Mouse (Mus musculus): ENCODE measurements around the gene Hoxc6. TPM values are rescaled to one million over a fixed set of nuclear protein-coding genes. Genes with fewer than 3 reads are reported as not detected.
A peak's percentile ranks its signal among the peaks of the same experiment; 100 is the strongest.

The Hoxc6 gene
- total and polyA plus RNA-seq, 3 experiments = 0.42 to 4.5 (median 0.79) TPM

DNA sequence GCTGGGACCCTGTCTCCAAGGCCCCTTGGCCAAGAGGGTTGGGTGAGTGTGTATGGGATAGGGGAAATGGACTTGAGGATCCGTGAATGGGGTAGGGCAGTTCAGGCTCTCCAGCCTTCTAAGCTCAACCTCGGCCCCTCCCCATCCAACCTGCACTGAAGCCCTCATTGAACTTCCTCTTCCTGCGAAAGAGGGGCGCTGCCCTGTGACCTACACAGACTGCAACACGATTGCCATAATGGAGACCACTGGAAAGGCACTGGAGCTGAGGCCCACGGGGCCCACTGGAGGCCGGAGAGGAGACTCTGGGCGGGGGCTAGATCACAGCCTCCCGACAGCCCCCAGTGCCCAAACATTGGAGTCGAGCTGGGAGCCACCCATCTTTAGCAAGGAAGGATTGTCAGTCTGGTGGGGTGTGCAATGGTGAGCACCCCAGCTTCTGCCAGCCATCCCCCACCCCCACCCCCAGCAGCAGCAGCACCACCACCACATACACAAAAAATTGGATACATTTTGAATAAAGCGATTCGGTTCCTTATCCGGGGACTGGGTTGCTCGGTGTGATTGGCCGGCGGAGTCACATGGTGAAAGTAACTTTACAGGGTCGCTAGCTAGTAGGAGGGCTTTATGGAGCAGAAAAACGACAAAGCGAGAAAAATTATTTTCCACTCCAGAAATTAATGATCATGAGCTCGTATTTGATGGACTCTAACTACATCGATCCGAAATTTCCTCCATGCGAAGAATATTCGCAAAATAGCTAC, 36.2 kb downstream of the Hoxc6 start:
- TF ChIP-seq POLR2A (IDR thresholded peaks at IDR 0.05; ENCODE audit: low read depth, low read length) (peak; percentile 81), MAFK (IDR thresholded peaks at IDR 0.05; ENCODE audit: insufficient replicate concordance, low read length) (no peak), MXI1 (IDR thresholded peaks at IDR 0.05; ENCODE audit: low read depth, low read length) (no peak; the same call in 1 of the 2 replicates), MAX (IDR thresholded peaks at IDR 0.05; ENCODE audit: low read length) (peak; percentile 68; the same call in 1 of the 2 replicates), IRF4 (IDR thresholded peaks at IDR 0.05; ENCODE audit: low read depth, low read length) (peak; percentile 9; the same call in 1 of the 2 replicates), HCFC1 (IDR thresholded peaks at IDR 0.05; ENCODE audit: low read depth, low read length) (peak; percentile 25; the same call in 1 of the 2 replicates), RAD21 (IDR thresholded peaks at IDR 0.05; ENCODE audit: low read depth, low read length) (no peak), SIN3A (IDR thresholded peaks at IDR 0.05; ENCODE audit: low read length) (peak; percentile 65; the same call in 1 of the 2 replicates), TBP (conservative IDR thresholded peaks at IDR 0.05; ENCODE audit: low read depth, low read length) (peak; percentile 82), USF2 (conservative IDR thresholded peaks at IDR 0.05; ENCODE audit: low read depth, low read length) (peak; percentile 84), USF1 (IDR thresholded peaks at IDR 0.05; ENCODE audit: low read depth, low read length) (peak; percentile 90), TCF12 (IDR thresholded peaks at IDR 0.05; ENCODE audit: low read depth, low read length) (0 out of 2 replicates have a peak, but pooled peaks have one; percentile 32), ELF1 (IDR thresholded peaks at IDR 0.05; ENCODE audit: low read depth, low read length) (peak; percentile 63), MAZ (IDR thresholded peaks at IDR 0.05; ENCODE audit: low read depth, low read length) (no peak)
- Histone ChIP-seq H3K79me2 (replicated peaks; ENCODE audit: control insufficient read depth, extremely low read depth, insufficient read depth, poor library complexity, severe bottlenecking) (peaks cover 5% of the 10 kb centered on the region), H3K9me3 (replicated peaks; ENCODE audit: low read length) (no peaks in the 10 kb centered on the region), H3K27ac (ENCODE audit: insufficient read depth, low read depth) (peak overlapping the region; percentile 25), H3K4me2 (ENCODE audit: insufficient read depth, low read depth, poor library complexity, severe bottlenecking) (peak overlapping the region; percentile 72), H3K4me1 (ENCODE audit: control insufficient read depth in 1 of 2, insufficient read depth in 2 of 2) (peaks cover 0 to 58% of the 10 kb centered on the region in 2 experiments; a peak in 2 of 4 replicates), H3K4me3 (replicated peaks in 1 of 3; ENCODE audit: low read depth in 2 of 3, low read length in 2 of 3, poor library complexity in 1 of 3) (peak overlapping the region; percentile 81 to 100 (median 85)), H3K27me3 (replicated peaks) (no peaks in the 10 kb centered on the region), H3K36me3 (replicated peaks in 1 of 2; ENCODE audit: control insufficient read depth in 1 of 2, insufficient read depth in 1 of 2, low read length in 1 of 2) (peaks cover 0 to 17% of the 10 kb centered on the region in 2 experiments), H3K9ac (ENCODE audit: insufficient read depth, low read depth) (peak overlapping the region; percentile 90)
- dilution Hi-C loops (cut with MboI; ENCODE audit: extremely low pct_ligation_motif_present, extremely low pct_unique_long_range_greater_than_20kb, low sequenced_read_pairs) (no loop called here), in situ Hi-C loops (cut with MboI; ENCODE audit: low pct_ligation_motif_present, low pct_unique_long_range_greater_than_20kb, low sequenced_read_pairs) (no loop called here)
- DNase-seq (ENCODE audit: extremely low read depth) = peak; percentile 77

DNA sequence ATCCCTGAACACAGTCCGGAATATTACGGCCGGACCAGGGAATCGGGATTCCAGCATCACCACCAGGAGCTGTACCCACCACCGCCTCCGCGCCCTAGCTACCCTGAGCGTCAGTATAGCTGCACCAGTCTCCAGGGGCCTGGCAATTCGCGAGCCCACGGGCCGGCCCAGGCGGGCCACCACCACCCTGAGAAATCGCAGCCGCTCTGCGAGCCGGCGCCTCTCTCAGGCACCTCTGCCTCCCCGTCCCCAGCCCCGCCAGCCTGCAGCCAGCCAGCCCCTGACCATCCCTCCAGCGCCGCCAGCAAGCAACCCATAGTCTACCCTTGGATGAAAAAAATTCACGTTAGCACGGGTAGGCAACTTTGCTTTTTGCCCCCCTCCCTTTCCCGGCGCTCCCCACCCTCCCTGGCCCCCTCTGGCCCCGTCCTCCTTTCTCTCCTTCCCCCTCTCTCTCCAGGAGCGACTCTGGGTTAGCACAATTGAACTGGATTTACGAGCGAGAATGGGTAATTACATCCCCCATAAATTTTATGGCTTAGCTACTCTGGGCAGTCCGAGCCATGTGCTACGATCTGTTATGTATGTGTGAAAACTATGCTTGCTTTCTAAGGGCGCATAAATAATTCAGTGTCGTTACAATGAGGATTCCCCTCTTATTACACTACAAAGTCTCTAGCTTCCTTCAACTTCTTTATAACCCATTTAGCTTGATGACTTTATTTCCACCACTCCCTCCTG, 36.9 kb downstream of the Hoxc6 start:
- H3K27ac ChIP-seq (ENCODE audit: insufficient read depth, low read depth) = peak overlapping the region; percentile 25
- DNase-seq (ENCODE audit: extremely low read depth) = peak; percentile 14
- H3K4me2 ChIP-seq (ENCODE audit: insufficient read depth, low read depth, poor library complexity, severe bottlenecking) = peak overlapping the region; percentile 86
- peaks cover 5% of the 10 kb centered on the region for H3K79me2 ChIP-seq (replicated peaks; ENCODE audit: control insufficient read depth, extremely low read depth, insufficient read depth, poor library complexity, severe bottlenecking)
- no peaks in the 10 kb centered on the region for H3K27me3 ChIP-seq (replicated peaks)
- H3K4me1 ChIP-seq (ENCODE audit: control insufficient read depth in 1 of 2, insufficient read depth in 2 of 2) = peaks cover 0 to 63% of the 10 kb centered on the region in 2 experiments; a peak in 2 of 4 replicates
- peak overlapping the region; percentile 81 to 100 (median 85) for H3K4me3 ChIP-seq (replicated peaks in 1 of 3; ENCODE audit: low read depth in 2 of 3, low read length in 2 of 3, poor library complexity in 1 of 3)
- no peaks in the 10 kb centered on the region for H3K9me3 ChIP-seq (replicated peaks; ENCODE audit: low read length)
- in situ Hi-C loops (cut with MboI; ENCODE audit: low pct_ligation_motif_present, low pct_unique_long_range_greater_than_20kb, low sequenced_read_pairs) = no loop called here
- peak overlapping the region; percentile 90 for H3K9ac ChIP-seq (ENCODE audit: insufficient read depth, low read depth)
- peaks cover 0 to 19% of the 10 kb centered on the region in 2 experiments for H3K36me3 ChIP-seq (replicated peaks in 1 of 2; ENCODE audit: control insufficient read depth in 1 of 2, insufficient read depth in 1 of 2, low read length in 1 of 2)
- TF ChIP-seq MXI1 (IDR thresholded peaks at IDR 0.05; ENCODE audit: low read depth, low read length) (peak; percentile 58; the same call in 1 of the 2 replicates), SIN3A (IDR thresholded peaks at IDR 0.05; ENCODE audit: low read length) (peak; percentile 15; the same call in 1 of the 2 replicates), MYC (IDR thresholded peaks at IDR 0.05; ENCODE audit: low read depth, low read length) (peak; percentile 69), MAX (IDR thresholded peaks at IDR 0.05; ENCODE audit: low read length) (peak; percentile 17; the same call in 1 of the 2 replicates), POLR2AphosphoS2 (IDR thresholded peaks at IDR 0.05; ENCODE audit: low read depth, low read length) (no peak), GABPA (IDR thresholded peaks at IDR 0.05; ENCODE audit: insufficient replicate concordance, low read depth, low read length) (no peak)
- dilution Hi-C loops (cut with MboI; ENCODE audit: extremely low pct_ligation_motif_present, extremely low pct_unique_long_range_greater_than_20kb, low sequenced_read_pairs) = no loop called here
